Mouse (Mus musculus) c-Kit-positive CD71-positive TER-119-positive erythroid progenitor cells, embryonic 14.5 days (primary cell): Measurements from ENCODE around the gene Pyy.

Experiments
- DNase-seq: peaks from one replicate; pipeline ENCODE4 v3.0.0-alpha.2; 2013; ENCODE audit warnings: low spot score

Gene Pyy

DNA sequence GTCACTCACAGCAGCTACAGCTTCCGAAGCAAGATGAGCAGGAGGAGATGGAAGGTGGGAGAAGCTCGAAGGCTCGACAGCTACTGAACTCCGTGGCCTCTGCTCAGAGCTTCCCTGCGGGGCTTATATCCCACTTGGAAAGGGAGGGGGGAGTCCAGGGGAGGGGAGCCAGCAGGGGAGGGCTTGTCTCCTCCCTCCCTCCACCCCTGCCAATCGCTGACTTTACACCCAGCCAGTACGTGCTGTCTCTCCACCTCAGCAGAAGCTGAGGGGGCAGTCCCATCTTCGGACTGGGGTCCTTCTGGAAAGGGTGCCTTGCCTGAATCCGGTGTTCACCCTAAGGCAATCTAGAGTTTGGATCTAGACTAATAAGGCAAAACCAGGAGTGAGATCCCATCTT is at the start of gene Pyy:
Gene Pyy, minus strand, starts transcription at position 101 of the 400 bp plus-strand sequence.
- no peak for DNase-seq

- no peak for DNase-seq
Observed at GRCm38 (mm10) chr11:102156786-102157089, 49.1 kb upstream of the Pyy start.

DNA sequence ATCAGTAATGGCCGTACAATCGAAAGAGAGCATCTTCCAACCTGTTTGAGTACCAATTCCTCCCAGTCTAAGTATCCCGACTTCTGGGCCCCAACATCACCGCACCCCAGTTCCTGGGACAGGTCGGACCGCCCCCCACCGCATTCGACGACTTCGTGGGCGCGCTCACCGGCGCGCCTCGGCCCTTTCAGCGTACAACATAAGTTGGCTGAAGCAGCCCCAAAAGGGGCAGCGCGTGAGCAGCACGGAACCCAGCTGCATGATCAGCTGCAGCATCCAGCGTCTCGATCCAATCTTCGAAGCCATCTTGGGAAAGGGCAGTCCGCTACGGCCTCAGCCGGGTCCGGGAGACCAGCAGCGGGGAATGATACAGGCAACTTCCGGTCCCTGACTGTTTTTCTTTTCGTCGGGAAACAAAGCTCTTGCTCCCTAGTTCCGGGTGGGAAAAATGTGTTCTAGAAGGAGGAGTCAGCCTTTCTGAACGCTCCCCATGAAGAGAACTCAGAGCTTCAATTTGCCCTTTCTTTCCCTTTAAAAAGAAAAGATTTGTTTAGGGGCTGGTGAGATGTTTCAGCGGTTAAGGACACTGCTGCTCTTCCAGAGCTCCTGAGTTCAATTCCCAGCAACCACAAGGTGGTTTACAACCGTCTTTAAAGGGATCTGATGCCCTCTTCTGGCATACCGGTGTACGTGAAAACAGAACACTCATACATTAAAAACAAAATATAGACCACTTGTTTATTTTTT is 48.6 kb upstream of the Pyy start, which contains the start of gene Tmem101:
Gene Tmem101, minus strand, starts transcription at position 366 of the 747 bp plus-strand sequence.
- peak; percentile 91 for DNase-seq

DNA sequence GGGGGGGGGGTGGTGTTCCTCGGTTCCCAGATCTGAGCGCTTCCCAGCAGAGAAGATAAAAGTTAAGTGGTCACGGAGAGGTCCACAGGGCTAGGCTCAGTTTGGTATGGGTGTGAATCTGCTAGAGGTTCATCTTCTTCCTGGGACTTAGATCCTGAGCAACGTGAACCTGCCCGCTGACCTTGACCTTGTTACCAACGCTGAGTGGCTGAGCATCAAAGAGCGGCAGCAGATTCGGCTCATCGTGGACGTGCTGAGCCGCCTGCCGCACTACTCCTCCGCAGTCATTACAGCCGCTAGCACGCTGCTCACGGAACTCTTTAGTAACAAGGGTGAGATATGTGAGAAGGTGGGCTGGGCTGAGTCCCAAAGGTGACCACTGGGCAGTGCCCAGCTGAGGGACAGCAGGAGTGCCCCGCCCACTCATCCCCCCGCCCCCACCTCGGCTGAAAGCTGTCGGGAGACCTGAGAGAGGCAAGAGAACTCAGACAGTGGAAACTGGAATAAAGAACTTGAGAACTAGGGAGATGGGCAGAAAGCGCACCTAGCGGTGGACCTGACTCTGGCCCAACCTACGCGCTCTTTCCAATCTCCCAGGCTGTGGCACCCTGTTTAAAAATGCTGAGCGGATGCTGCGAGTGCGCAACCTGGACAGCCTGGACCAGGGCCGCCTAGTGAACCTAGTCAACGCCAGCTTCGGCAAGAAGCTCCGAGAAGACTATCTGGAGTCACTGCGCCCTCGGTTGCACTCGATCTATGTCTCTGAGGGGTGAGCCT is 39.8 kb upstream of the Pyy start:
- DNase-seq: no peak

DNA sequence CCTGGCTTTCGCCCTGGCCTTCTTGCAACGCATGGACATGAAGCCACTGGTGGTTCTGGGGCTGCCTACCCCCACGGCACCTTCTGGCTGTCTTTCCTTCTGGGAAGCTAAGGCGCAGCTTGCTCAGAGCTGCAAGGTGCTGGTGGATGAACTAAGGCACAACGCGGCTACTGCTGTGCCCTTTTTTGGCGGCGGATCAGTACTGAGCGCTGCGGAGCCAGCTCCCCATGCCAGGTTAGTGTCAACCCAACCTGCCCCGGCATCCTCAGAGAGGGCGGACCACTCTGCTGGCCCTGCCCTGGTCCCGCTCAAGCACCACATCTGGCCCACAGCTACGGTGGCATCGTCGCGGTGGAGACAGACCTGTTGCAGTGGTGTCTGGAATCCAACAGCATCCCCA is 38.9 kb upstream of the Pyy start:
- DNase-seq: no peak

- DNase-seq: no peak
Observed at GRCm38 (mm10) chr11:102146005-102146404, 38.4 kb upstream of the Pyy start.

DNA sequence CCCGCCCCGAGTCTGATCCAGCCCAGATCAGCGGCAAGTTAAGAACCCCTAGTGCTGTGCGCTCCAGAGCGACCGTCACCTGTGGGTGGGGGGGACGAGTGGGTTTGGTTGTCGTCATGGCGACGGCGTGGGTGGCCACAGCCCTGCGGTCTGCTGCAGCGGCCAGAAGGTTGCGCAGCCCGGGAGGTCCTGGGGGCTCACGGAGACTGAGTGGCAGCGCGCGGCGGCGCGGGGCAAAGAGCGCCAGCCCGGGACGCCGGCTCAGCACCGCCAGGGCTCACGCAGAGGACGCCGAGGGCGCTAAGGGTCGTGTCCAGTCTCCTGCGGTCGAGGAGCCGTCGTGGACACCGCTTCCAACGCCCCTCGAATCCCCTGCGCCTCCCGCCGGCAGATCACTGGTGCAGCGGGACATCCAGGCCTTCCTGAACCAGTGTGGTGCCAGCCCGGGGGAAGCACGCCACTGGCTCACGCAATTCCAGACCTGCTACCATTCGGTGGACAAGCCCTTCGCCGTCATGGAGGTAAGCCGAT is 37.9 kb upstream of the Pyy start, which contains the start of gene Nags:
Gene Nags, plus strand, starts transcription at position 43 of the 531 bp plus-strand sequence.
- no peak for DNase-seq

GRCm38 (mm10) chr11:102144957-102145470 is 37.4 kb upstream of the Pyy start:
- no peak for DNase-seq

DNA sequence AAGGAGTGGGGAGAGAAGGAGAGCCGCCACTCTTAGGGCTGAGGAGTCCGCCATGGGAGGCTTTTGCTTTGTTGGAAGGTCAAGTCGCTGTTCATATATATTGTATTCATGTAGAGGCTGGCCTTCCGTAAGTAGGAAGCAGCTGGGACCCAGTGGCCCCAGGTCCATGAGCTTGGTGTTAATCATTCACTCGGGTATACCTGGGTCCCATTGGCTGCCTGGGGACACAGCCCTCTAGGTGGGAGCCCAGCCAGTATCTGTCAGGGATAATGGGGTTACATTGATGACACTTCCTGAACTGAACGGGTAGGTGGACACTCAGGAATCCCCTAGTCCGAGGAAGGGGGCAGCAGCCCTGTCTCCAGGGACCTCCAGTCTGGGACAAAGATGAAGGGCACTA is 34.7 kb upstream of the Pyy start:
- no peak for DNase-seq

DNA sequence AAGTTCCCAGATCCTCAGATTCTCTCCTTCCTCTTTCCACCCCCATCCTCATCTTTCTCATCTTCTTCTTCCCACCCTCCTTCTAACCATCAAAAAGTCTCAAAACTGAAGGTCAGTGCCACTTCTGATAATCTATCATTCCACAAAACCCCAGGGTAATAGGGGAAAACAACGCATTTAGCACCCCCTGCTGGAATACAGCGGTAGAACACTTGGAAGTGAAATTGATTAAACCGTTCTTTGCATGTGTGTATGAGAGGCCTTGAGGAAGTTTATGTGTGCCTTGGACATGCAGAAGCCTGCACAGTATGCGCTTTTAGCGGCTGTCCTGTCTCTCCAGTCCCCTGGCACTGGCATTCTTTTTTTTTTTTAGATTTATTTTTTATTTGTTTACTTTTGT is 32.9 kb upstream of the Pyy start:
- DNase-seq: peak; percentile 77

DNA sequence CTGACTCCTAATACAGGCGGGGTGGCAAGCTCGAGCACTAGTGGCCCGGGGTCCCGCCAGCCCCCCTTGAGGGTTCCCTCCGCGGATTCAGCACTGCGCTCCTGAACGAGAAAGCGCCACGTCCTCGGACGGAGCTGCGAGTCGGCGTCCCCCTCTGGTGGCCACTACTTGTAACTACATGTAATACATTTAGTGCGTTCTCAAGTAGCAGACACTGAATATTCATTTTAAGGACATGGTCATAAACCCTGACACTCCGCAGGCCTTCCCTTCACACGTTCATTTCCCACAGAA is 30.8 kb upstream of the Pyy start:
- peak; percentile 57 for DNase-seq

DNA sequence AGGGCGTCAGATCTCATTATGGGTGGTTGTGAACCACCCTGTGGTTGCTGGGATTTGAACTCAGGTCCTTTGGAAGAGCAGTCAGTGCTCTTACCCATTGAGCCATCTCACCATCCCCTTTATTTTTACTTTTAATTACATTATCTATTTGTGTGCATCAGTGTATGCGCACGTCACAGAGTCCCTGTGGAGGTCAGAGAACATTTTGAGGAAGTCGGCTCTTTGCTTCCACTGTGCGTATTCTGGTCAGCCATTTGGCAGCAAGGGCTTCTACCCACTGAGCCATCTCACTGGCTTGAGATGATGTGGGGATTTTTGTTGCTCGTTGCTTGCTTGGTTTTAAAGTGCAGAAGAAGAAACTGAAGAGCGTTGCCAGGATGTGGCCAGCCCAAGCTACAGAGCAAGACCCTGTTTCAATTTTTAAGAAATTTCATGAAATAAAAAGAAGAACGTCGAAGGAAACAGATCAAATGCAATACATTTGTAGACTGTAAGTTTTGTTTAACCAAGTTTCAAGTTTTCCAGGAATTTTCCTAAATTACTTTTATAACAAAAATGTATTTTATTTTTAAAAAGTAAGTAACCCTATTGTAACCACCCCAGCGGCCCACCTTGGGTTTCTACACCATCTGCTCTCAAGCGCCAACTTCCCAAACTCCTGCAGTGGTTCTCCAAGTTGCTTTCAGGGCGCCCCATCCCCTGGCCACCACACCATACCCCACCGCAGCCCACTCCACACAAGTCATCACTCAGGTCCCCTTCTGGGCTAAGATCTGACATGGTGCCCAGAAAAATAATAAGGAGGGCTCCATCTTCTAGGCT is 30.2 kb upstream of the Pyy start:
- no peak for DNase-seq

- DNase-seq: no peak
Observed at GRCm38 (mm10) chr11:102134516-102134915, 26.9 kb upstream of the Pyy start.

DNA sequence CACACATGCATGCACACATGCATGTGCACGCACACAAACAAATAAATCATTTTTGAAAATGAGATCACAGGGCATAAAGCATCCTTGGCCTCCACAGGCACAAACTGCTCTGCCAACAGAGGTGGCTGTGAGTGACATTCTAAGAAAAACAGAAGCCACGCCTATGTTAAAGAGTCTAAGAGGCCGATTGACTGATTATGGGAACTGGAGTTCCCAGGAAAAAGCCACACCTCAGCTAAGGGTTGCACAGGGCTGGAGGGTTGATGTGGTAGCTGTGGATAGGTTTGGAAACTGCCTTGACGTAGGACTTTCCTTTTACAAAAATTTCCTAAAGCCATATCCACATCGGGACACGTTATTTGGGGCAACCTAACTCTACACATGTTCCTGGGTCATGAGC is 9.8 kb upstream of the Pyy start:
- DNase-seq: peak; percentile 69

DNA sequence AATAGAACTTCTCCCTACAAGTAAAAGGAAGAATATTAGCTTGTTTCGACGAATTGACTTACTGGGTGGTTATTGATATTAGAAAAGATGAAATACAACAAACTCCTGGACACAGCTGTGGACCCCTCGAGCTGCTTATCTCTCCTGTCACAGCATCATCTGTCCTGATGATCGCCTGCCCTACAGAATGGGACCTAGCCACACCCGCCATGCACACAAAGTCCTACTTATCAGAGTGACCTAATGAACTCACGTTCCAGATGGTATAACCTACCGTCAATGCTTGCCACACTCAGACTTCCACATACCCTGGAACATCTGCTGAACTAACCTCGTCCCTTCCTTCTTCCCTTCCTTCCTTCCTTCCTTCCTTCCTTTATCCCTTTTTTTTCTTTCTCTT is 8.6 kb upstream of the Pyy start:
- no peak for DNase-seq

- no peak for DNase-seq
Observed at GRCm38 (mm10) chr11:102111576-102111975, 3.9 kb upstream of the Pyy start.

GRCm38 (mm10) chr11:102106911-102107310 is 721 bp downstream of the Pyy start:
- DNase-seq: no peak

DNA sequence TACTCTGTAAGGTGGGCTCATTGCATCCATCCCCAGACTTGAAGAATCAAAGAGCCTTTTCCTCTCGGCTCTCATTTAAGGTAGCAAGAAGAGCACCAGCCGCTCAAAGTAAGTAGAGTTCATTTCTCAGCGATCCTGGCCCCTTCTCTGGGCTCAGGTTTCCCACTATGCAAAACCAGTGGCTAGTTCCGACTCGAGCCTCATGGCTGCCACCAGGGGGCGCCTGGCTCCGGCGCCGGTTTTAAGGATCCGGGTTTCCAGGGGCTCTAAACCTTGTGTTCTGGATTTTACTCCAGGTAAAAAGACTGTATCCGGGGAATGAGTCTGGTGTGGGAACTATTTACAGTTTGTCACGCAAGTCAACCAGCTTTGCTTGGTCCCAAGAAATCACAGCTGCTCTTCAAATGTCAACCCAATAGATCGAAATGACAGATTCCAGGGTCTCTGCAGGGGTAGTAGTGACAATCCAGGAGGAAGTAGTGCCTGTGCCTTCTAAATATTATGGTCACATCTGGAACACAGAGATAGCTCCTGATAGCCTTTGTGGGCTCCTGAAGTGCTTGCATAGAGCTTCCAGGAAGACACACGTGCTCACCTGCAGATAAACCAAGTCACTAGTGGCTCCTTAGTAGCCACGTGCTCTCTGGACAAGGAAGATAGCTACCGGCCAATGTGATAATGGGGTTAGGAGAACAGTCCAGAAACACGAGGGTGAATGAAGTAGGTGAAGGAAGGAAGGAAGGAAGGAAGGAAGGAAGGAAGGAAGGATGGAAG is 5.0 kb downstream of the Pyy start:
- DNase-seq: peak; percentile 60

DNA sequence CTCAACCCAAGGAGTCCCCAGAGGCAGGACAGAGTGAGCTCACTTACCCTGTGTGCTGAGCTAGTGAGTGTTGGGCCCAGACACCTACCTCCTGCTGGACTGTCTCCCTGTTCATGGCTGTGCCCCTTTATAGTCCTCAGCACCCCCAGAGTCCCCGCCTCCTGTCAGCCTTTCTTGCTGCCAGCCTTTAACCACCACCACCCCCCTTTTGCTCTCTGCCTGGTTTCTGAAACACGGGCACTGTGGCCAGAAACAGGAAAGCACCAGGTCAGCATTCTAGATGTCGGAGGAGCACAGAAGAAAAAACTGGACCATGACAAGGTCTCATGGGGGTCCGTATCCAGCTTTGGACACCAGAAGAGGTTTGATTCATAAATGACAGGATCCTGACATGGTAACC is 6.4 kb downstream of the Pyy start, which contains the start of gene Ppy:
Gene Ppy, minus strand, starts transcription at position 101 of the 400 bp plus-strand sequence.
- DNase-seq: no peak

DNA sequence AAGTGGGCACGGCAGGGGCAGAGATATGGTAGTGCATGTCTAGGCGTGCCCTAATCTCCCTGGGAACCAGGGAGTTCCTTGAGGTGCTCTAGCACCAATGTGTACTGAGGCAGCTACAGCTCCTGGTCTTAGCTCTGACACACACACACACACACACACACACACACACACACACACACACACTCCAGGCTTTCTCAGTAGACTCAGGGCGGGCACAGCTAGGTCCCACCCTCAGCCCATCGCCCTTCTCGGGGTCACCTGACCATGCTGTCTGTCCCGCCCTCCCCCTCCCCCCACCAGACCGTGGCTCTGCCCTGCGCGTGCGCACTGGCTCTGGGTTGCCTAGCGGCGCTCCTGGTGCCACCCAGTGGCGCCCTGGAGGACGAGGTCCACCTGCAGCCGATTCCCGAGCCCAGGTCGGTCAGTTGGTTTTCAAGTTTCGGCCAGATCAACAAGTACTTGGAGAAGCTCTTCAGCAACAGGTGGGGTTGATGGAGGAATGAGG is 10.7 kb downstream of the Pyy start:
- peak; percentile 88 for DNase-seq

DNA sequence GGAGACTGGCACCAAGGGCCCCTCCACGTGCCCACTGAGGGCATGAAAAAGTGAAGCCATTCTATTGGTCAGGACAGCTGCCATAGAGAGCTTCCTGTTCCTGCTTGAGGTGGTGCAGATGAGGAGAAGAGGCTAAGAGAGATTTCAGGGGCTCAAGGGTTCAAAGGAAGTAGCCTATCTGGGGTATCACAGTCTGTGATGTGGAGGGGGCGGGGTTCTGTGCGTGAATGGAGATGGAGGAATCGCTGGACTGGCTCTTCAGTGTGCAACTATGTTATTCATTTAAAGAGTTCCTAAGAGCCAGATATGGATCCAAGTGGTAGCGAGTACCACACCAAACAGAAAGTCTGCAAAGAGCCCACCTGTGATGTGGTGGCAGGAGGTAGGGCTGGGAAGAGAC is 11.2 kb downstream of the Pyy start:
- DNase-seq: peak; percentile 48
